Mouse (Mus musculus) thymus, postnatal 0 days (tissue): ENCODE measurements at regions not wholly inside any gene's neighbourhood (a gene's known extent, or its start where the extent isn't known, plus 50 kb on each side); places are given as distances from the start of the nearest gene placed in this dataset.

Experiments used
- DNase-seq: peaks from one replicate; pipeline ENCODE4 v3.0.0-alpha.2; 2015; ENCODE audit warnings: low spot score

- no peak for DNase-seq
Measured at GRCm38 (mm10) chr11:79827034-79827433, 135.2 kb downstream of the Utp6 start.

DNA sequence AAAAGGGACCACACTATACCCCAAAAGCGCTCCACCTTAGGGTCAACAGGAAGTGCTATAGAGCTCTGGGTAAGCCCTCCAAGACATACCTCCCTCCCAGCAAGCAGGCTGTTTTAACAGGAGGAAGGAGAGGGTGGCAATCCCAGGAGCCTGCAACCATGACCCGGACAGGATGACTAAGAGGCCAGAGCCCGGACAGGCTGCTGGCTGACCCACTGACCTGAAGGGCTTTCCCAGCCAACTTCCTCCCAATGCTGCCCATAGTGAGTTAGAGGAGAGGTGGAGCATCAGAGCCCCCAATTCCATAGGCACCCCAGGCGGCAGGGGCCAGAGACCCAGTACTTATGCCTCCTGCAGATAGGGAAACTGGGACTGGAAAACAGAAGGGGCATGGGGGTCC lies 136.3 kb downstream of the Utp6 start:
- no peak for DNase-seq

GRCm38 (mm10) chr11:79823631-79824310 lies 138.4 kb downstream of the Utp6 start:
- no peak for DNase-seq

DNA sequence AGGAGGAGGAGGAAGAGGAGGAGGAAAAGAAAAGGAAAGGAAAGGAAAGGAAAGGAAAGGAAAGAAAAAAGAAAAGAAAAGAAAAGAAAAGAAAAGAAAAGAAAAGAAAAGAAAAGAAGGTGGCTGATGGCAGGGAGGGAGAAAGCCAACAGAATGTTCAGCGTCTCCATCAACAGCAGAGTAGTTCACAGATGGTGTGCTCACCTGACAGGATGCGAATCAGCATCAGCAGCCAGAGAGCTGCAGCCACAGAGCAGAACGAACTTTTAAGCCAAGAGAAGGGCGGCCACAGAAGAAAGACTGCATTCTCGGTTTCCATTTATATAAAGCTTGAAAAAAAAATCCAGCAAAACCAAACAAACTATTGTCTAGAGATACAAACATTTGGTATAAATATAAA lies 140.2 kb downstream of the Utp6 start:
- DNase-seq, result no peak

GRCm38 (mm10) chr11:79815156-79815555 lies 147.0 kb downstream of the Utp6 start:
- DNase-seq, result no peak

- DNase-seq, result peak; percentile 54
Measured at GRCm38 (mm10) chr11:79806911-79807466, 155.2 kb downstream of the Utp6 start.

- no peak for DNase-seq
Measured at GRCm38 (mm10) chr11:79806417-79806816, 155.8 kb downstream of the Utp6 start.

DNA sequence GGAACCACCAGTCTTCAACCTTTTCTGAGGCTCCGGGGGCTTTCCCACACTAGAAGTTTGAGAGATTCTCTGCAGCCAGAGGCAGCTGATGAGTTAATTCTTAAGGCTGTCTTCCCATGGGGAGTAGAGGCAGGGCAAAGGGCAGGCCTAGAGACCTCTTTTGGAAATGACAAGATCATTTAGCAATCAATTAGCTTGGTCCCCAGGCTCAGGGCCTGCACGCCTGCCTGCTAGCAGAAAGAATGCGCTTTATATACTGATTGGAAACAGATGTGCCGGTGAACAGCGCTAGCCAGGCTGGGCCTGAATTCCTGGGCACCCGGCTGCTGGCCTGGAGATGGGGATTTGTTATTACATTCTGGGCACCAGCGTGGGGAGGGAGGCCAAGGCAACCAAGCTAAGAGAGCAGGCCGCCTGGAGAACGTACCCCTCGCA lies 156.2 kb downstream of the Utp6 start:
- DNase-seq, result no peak

DNA sequence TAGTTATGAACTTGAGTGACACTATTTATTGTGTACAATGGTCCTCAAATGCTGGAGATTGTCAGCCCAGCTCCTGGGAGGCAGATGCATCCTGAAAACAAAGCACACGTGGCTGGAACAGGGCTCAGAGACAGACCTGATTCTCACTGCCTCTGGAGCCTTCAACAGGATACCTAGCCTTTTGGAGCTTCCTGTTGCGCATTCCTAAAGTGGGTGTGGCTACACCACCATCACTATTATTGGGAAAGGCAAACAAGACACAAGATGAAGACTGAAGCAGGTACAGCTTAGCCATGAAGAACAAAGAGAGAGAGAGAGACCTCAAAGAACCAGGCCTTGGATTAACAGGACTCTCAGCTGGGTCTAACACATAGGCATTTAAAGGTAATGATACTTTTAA lies 158.2 kb downstream of the Utp6 start:
- DNase-seq, result no peak

DNA sequence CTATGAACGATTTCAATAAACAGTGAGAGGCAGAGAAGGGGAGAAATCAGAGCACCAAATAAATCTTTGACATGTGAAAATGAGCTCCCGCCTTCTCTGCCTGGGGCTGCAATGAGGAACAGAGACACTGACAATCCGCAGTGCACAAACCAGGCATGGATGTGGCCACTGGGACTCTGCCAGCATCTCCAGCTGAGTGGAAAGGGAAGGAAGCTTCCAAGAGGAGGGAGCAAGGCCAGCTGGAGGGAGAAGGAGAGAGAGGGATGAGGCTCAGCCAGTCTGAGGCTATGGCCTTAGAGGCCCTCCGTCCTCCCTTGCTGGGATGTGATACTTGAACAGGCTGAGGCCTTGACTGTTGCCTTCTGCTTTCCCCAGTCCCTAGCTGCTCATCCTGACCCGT lies 159.2 kb downstream of the Utp6 start:
- DNase-seq, result no peak

GRCm38 (mm10) chr11:79802566-79802965 lies 159.6 kb downstream of the Utp6 start:
- DNase-seq, result no peak

DNA sequence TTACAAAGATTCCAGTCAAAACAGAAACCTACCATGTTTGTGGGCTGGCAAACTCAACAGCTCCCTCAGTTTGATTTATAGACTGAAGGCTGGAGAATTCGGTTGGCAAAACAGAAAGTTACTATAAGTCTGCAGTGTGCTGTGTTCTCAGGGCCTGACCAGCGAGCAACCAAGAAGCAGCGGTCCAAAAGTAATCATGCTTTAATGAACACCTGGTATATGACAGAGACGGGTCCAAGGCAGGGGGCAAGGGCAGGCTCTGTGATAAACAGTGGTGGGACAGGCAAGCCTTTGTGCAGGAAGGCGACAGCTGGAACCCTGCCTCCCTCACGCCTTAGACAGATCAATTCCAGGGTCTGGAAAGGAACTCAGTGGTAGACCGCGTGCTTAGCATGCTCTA lies 161.9 kb downstream of the Utp6 start:
- no peak for DNase-seq

GRCm38 (mm10) chr11:79788251-79788741 lies 173.9 kb downstream of the Utp6 start:
- DNase-seq, result no peak

DNA sequence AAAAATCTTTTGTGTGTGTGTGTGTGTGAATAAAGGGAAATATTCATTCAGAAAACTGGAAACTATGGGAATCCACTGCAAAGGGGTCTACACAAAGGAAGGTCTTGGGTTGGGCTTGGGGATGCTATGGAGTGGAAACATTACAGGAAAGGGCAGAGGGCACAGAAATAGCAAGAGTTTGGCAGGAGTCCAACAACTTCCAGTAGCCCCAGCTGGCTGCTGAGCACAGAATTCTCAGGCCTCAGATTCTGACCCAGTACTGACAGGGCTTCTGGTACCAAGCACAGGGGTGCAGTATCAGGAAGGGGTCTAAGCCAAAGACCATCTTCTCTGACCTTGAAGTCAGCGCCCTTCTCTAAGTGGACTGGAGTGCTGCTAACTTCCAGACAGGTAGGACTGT lies 174.4 kb downstream of the Utp6 start:
- no peak for DNase-seq

DNA sequence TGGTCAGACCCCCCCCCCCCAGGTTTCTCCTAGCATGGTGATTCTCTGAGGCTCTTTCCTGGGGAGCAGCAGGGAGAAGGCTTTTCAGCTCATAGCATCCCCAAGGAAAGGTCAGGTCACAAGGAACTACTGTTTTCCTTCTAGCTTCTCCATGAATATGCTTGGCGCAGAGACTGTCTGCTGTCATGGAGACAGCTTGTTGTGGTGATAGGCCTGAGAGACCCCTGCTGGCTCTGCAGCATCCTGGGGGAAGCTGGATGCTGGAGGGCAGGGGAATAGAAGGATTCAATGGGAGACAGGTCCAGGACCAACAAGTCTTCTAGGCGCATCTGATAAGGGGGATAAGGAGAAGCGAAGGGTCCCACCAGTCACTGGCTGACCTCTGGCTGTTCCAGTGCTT lies 178.1 kb downstream of the Utp6 start:
- DNase-seq, result no peak

DNA sequence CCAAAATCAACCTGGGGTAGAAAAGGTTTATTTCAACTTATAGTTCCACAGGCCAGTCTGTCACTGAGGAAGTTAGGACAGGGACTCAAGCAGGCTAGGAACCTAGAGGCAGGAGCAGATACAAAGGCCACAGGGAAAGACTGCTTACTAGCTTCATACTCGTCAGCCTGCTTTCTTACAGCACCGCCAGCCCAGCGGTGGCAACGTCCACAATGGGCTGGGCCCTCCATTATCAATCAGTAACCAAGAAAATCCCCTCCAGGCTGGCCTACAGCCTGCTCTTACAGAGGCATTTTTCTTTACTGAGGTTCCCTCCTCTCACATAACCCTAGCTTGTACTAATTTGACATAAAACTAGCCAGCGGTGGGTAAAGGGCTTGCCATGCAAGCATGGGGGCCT lies 180.2 kb downstream of the Utp6 start:
- no peak for DNase-seq

DNA sequence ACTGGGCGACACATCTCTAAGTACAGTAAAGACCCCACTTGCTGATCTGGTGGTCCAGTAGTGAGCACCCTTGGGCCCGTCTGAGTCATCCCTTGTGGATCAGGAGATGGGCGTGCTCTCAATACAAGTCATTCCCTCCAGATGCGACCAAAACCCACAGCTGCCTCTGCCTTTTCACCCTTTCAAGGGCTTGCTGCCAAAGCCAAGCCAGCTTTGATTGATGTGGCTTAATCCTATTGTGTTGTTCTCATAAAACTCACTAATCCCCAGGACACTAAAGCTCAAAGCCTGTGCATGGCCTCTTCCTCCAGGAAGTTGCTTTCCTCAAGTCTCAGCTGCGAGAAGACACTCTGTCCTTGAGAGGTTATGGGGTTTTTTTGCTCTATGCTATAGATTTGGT lies 182.4 kb downstream of the Utp6 start:
- no peak for DNase-seq

DNA sequence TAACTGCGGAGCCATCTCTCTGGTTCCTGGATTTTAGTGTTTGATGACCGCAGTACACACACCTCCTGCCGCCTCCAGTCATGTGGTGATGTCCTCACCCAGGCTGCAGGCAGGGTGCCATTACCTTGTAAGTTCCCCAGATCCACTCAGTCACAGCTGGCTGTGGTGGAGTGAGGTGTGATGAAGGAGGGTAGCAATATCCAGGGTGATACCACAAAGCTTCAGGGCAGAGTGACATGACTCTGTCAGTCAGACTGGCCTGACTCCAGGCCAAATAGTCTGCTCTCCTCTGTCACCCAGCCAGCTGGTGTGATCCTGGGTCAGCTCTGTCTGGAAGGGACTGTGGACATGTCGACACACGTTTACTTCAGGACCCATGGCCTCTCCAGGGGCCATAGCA lies 183.7 kb downstream of the Utp6 start:
- no peak for DNase-seq

- no peak for DNase-seq
Measured at GRCm38 (mm10) chr11:79777988-79778387, 184.2 kb downstream of the Utp6 start.

GRCm38 (mm10) chr11:79776577-79776976 lies 185.6 kb downstream of the Rab11fip4 start:
- DNase-seq, result no peak

DNA sequence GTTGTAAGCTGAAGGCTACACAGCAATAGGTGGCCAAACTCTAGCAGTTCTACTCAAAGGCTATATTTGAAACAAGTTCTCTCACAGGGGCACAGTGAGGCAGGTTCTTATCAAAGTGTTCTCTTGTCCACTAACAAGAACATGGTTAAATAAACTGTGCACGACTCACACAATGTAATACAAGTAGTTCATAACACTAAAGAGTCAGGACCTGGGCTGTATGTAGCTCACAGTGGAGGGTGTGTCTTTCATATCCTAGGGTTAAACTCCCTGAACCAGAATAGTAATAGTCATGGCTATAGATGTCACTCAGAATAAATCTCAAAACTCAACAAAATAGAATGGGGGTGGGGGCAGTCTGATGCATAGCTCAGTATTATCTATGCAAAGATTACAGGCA lies 182.7 kb downstream of the Rab11fip4 start:
- DNase-seq, result no peak

- DNase-seq, result no peak
Measured at GRCm38 (mm10) chr11:79771431-79771830, 180.4 kb downstream of the Rab11fip4 start.

GRCm38 (mm10) chr11:79767111-79767510 lies 176.1 kb downstream of the Rab11fip4 start:
- no peak for DNase-seq
